Mouse (Mus musculus): ENCODE data around the gene Klhl29. TPM values are rescaled to one million over a fixed set of nuclear protein-coding genes. Genes with fewer than 3 reads are reported as not detected.

Gene Klhl29
- polyA plus RNA-seq, 1 experiment: not detected

GRCm38 (mm10) chr12:5252569-5252968 lies 122.9 kb downstream of the Klhl29 start:
- H3K36me3 ChIP-seq (ENCODE audit: control insufficient read depth, insufficient read depth): no peaks in the 10 kb centered on the region
- no peaks in the 10 kb centered on the region for H3K79me2 ChIP-seq (ENCODE audit: control insufficient read depth, insufficient read depth)
- H3K27me3 ChIP-seq (ENCODE audit: control insufficient read depth, insufficient read depth, insufficient read length): no peaks in the 10 kb centered on the region
- H3ac ChIP-seq (ENCODE audit: control insufficient read depth, insufficient read length, low read depth): no peak overlapping the region
- H3K4me3 ChIP-seq (ENCODE audit: insufficient read depth, poor library complexity, severe bottlenecking): no peak overlapping the region
- H3K79me3 ChIP-seq (ENCODE audit: low read depth): no peaks in the 10 kb centered on the region
- TF ChIP-seq CEBPB (IDR thresholded peaks at IDR 0.05; ENCODE audit: low read depth) (no peak), MAX (IDR thresholded peaks at IDR 0.05) (no peak), CTCF (IDR thresholded peaks at IDR 0.05; ENCODE audit: control insufficient read depth, insufficient read depth, insufficient read length) (no peak), MYOG (IDR thresholded peaks at IDR 0.05; ENCODE audit: control insufficient read depth, extremely low read depth, insufficient read length) (no peak), FOSL1 (IDR thresholded peaks at IDR 0.05; ENCODE audit: insufficient read depth, low read length, poor library complexity, severe bottlenecking) (no peak), USF1 (IDR thresholded peaks at IDR 0.05; ENCODE audit: low read depth) (no peak), MYOD1 (IDR thresholded peaks at IDR 0.05; ENCODE audit: control insufficient read depth, insufficient read length, low read depth) (no peak)

- Histone ChIP-seq H3K36me3 (ENCODE audit: control insufficient read depth, insufficient read depth) (no peaks in the 10 kb centered on the region), H3K79me2 (ENCODE audit: control insufficient read depth, insufficient read depth) (no peaks in the 10 kb centered on the region)
These were observed 125.4 kb downstream of the Klhl29 start for GRCm38 (mm10) chr12:5250042-5250441.

GRCm38 (mm10) chr12:5249068-5249467 lies 126.4 kb downstream of the Klhl29 start:
- Histone ChIP-seq H3K79me3 (ENCODE audit: low read depth) (no peaks in the 10 kb centered on the region), H3ac (ENCODE audit: control insufficient read depth, insufficient read length, low read depth) (no peak overlapping the region), H3K79me2 (ENCODE audit: control insufficient read depth, insufficient read depth) (no peaks in the 10 kb centered on the region), H3K27me3 (ENCODE audit: control insufficient read depth, insufficient read depth, insufficient read length) (no peaks in the 10 kb centered on the region), H3K36me3 (ENCODE audit: control insufficient read depth, insufficient read depth) (no peaks in the 10 kb centered on the region), H3K4me3 (ENCODE audit: insufficient read depth, poor library complexity, severe bottlenecking) (no peak overlapping the region)
- no peak for TF ChIP-seq MYOG (IDR thresholded peaks at IDR 0.05; ENCODE audit: control insufficient read depth, extremely low read depth, insufficient read length)
- TF ChIP-seq MAX (IDR thresholded peaks at IDR 0.05): no peak
- TF ChIP-seq CTCF (IDR thresholded peaks at IDR 0.05; ENCODE audit: control insufficient read depth, insufficient read depth, insufficient read length): no peak
- no peak for TF ChIP-seq FOSL1 (IDR thresholded peaks at IDR 0.05; ENCODE audit: insufficient read depth, low read length, poor library complexity, severe bottlenecking)
- no peak for TF ChIP-seq CEBPB (IDR thresholded peaks at IDR 0.05; ENCODE audit: low read depth)
- TF ChIP-seq MYOD1 (IDR thresholded peaks at IDR 0.05; ENCODE audit: control insufficient read depth, insufficient read length, low read depth): no peak
- no peak for TF ChIP-seq USF1 (IDR thresholded peaks at IDR 0.05; ENCODE audit: low read depth)

More at GRCm38 (mm10) chr12:5250042-5250441, 125.4 kb downstream of the Klhl29 start:
- TF ChIP-seq MYOD1 (IDR thresholded peaks at IDR 0.05; ENCODE audit: control insufficient read depth, insufficient read length, low read depth) (no peak), CEBPB (IDR thresholded peaks at IDR 0.05; ENCODE audit: low read depth) (no peak), MAX (IDR thresholded peaks at IDR 0.05) (no peak), CTCF (IDR thresholded peaks at IDR 0.05; ENCODE audit: control insufficient read depth, insufficient read depth, insufficient read length) (no peak), USF1 (IDR thresholded peaks at IDR 0.05; ENCODE audit: low read depth) (no peak), MYOG (IDR thresholded peaks at IDR 0.05; ENCODE audit: control insufficient read depth, extremely low read depth, insufficient read length) (no peak), FOSL1 (IDR thresholded peaks at IDR 0.05; ENCODE audit: insufficient read depth, low read length, poor library complexity, severe bottlenecking) (no peak)
- Histone ChIP-seq H3ac (ENCODE audit: control insufficient read depth, insufficient read length, low read depth) (no peak overlapping the region), H3K27me3 (ENCODE audit: control insufficient read depth, insufficient read depth, insufficient read length) (no peaks in the 10 kb centered on the region), H3K4me3 (ENCODE audit: insufficient read depth, poor library complexity, severe bottlenecking) (no peak overlapping the region), H3K79me3 (ENCODE audit: low read depth) (no peaks in the 10 kb centered on the region)

- no peaks in the 10 kb centered on the region for H3K27me3 ChIP-seq (ENCODE audit: control insufficient read depth, insufficient read depth, insufficient read length)
- H3K4me3 ChIP-seq (ENCODE audit: insufficient read depth, poor library complexity, severe bottlenecking): no peak overlapping the region
- H3K79me2 ChIP-seq (ENCODE audit: control insufficient read depth, insufficient read depth): no peaks in the 10 kb centered on the region
- TF ChIP-seq FOSL1 (IDR thresholded peaks at IDR 0.05; ENCODE audit: insufficient read depth, low read length, poor library complexity, severe bottlenecking): no peak
- no peak for TF ChIP-seq CTCF (IDR thresholded peaks at IDR 0.05; ENCODE audit: control insufficient read depth, insufficient read depth, insufficient read length)
- TF ChIP-seq CEBPB (IDR thresholded peaks at IDR 0.05; ENCODE audit: low read depth): no peak
- no peak for TF ChIP-seq MYOG (IDR thresholded peaks at IDR 0.05; ENCODE audit: control insufficient read depth, extremely low read depth, insufficient read length)
- TF ChIP-seq MAX (IDR thresholded peaks at IDR 0.05): no peak
- no peak for TF ChIP-seq MYOD1 (IDR thresholded peaks at IDR 0.05; ENCODE audit: control insufficient read depth, insufficient read length, low read depth)
- TF ChIP-seq USF1 (IDR thresholded peaks at IDR 0.05; ENCODE audit: low read depth): no peak
- H3K79me3 ChIP-seq (ENCODE audit: low read depth): no peaks in the 10 kb centered on the region
- no peaks in the 10 kb centered on the region for H3K36me3 ChIP-seq (ENCODE audit: control insufficient read depth, insufficient read depth)
- H3ac ChIP-seq (ENCODE audit: control insufficient read depth, insufficient read length, low read depth): no peak overlapping the region
These were observed 128.0 kb downstream of the Klhl29 start for GRCm38 (mm10) chr12:5247505-5247904.

GRCm38 (mm10) chr12:5246721-5247341 lies 128.7 kb downstream of the Klhl29 start:
- H3K27me3 ChIP-seq (ENCODE audit: control insufficient read depth, insufficient read depth, insufficient read length): no peaks in the 10 kb centered on the region
- no peaks in the 10 kb centered on the region for H3K79me3 ChIP-seq (ENCODE audit: low read depth)
- no peaks in the 10 kb centered on the region for H3K36me3 ChIP-seq (ENCODE audit: control insufficient read depth, insufficient read depth)
- TF ChIP-seq MYOD1 (IDR thresholded peaks at IDR 0.05; ENCODE audit: control insufficient read depth, insufficient read length, low read depth): no peak
- no peaks in the 10 kb centered on the region for H3K79me2 ChIP-seq (ENCODE audit: control insufficient read depth, insufficient read depth)
- H3K4me3 ChIP-seq (ENCODE audit: insufficient read depth, poor library complexity, severe bottlenecking): no peak overlapping the region
- no peak overlapping the region for H3ac ChIP-seq (ENCODE audit: control insufficient read depth, insufficient read length, low read depth)

- TF ChIP-seq MAX (IDR thresholded peaks at IDR 0.05) (no peak), FOSL1 (IDR thresholded peaks at IDR 0.05; ENCODE audit: insufficient read depth, low read length, poor library complexity, severe bottlenecking) (no peak), CEBPB (IDR thresholded peaks at IDR 0.05; ENCODE audit: low read depth) (no peak), USF1 (IDR thresholded peaks at IDR 0.05; ENCODE audit: low read depth) (no peak), CTCF (IDR thresholded peaks at IDR 0.05; ENCODE audit: control insufficient read depth, insufficient read depth, insufficient read length) (no peak), MYOD1 (IDR thresholded peaks at IDR 0.05; ENCODE audit: control insufficient read depth, insufficient read length, low read depth) (no peak), MYOG (IDR thresholded peaks at IDR 0.05; ENCODE audit: control insufficient read depth, extremely low read depth, insufficient read length) (no peak)
- no peaks in the 10 kb centered on the region for H3K27me3 ChIP-seq (ENCODE audit: control insufficient read depth, insufficient read depth, insufficient read length)
- H3ac ChIP-seq (ENCODE audit: control insufficient read depth, insufficient read length, low read depth): no peak overlapping the region
- no peaks in the 10 kb centered on the region for H3K36me3 ChIP-seq (ENCODE audit: control insufficient read depth, insufficient read depth)
- H3K79me3 ChIP-seq (ENCODE audit: low read depth): no peaks in the 10 kb centered on the region
- H3K4me3 ChIP-seq (ENCODE audit: insufficient read depth, poor library complexity, severe bottlenecking): no peak overlapping the region
- H3K79me2 ChIP-seq (ENCODE audit: control insufficient read depth, insufficient read depth): no peaks in the 10 kb centered on the region
These were observed 129.3 kb downstream of the Klhl29 start for GRCm38 (mm10) chr12:5246193-5246621.

Measured in C2C12 (cell line).